Mouse (Mus musculus) MEL-GATA-1-ER (cell line): Measurements from ENCODE around the gene Hbb-bh1.
"Not testable (repeated sequence)": the region's sequence is repeated elsewhere in the genome, so short reads cannot be mapped to it uniquely, and the experiment has no call there.

Source experiments
- DNase-seq: peaks from one replicate; pipeline ENCODE4 v3.0.0-alpha.2; 2012; ENCODE audit warnings: low read depth; ENCODE audit errors: extremely low read depth

Gene Hbb-bh1

DNA sequence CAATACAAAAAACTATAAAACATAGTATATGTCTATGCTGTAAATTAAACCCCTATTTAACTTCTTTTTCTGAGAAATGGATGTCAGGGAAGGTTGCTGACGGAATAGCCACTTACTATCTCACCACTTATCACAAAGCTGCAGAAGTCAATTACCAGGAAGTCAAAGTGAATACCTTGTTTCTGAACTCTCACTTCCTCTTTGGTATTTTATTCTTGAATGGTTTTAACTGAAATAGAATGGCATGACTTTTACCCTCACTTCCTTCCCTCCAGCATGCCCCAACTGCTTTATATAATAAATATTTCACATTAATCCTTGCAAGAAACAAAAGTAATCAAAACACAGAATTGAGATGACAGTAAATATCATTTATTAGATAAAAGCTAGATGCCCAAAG is 30.8 kb downstream of the Hbb-bh1 start:
- no peak for DNase-seq

DNA sequence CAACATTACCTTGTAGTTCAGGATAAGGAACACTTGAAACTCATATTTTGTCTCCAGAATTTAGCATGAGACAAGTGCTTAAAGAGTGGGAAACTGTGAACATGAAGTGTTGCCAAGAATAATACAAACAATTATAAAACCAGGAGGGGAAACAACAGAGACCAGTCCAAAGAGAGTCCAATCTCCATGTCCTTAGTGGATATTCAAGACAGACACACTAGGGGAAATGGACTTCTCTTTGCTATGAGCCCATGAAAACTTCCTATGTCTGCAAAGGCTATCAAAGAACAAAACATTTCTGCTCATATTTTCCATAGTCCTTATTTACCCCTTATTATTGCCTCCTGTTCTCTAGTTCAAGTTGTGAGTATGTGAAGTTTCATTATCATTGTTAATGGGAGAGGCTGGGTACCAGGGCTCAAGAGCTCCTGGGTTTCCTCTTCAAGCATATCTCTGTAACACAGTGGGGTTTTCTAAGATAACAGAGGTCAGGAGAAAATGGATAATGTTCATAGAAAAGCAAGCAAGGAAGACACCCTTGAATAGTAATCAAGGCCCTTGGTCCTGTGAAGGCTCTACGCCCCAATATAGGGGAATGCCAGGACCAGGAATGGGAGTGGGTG is 31.6 kb downstream of the Hbb-bh1 start:
- peak; percentile 86 for DNase-seq

DNA sequence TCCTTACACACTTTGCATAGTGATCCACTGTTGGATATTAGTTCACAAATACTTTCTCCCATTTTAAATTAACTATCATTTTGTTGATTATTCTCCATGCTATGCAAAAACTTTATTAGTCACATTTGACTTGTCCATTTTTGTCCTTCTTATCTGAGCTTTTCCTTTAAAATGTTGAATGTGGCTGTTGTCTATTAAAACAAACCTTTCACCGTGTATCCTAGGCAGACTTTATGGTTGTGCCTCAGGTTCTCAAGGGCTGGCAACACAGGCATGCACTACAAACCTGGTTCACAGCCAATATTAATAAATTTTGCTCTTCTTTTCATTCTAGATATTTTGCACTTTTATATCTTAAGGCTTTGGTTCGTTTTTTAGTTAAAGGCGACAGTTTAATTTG is 32.2 kb downstream of the Hbb-bh1 start:
- DNase-seq: no peak

DNA sequence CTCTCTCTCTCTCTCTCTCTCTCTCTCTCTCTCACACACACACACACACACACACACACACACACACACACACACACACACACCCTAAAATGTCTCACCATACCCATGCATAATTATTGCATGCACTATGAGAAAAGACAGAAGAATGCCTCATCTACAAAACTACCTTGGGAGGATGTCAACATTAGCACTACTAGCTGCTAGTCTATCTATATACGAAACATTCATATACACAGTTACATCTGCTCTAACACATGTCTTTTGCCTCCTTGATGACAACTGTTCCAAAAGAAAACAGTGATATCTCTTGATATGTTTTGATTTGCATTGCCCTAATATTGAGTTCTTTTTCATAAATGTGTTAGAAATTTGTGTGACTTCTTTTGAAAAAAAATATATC is 32.7 kb downstream of the Hbb-bh1 start:
- DNase-seq: no peak

DNA sequence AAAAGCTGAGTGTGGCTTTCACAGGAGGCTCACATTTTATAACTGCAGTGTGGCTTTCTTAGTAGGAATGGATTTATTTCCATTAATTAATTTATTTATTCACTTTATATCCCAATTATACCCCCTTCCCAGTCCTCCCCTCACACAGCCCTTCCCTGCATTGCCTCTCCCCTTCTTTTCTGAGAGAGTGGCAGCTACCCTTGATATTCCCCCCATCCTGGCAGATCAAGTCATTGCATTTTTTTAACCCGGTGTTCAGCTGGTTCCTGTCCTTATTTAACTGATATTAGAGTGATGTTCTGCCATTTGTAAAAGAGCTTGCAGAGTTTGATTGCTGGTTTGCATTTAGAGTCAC is 33.2 kb downstream of the Hbb-bh1 start:
- DNase-seq: no peak

DNA sequence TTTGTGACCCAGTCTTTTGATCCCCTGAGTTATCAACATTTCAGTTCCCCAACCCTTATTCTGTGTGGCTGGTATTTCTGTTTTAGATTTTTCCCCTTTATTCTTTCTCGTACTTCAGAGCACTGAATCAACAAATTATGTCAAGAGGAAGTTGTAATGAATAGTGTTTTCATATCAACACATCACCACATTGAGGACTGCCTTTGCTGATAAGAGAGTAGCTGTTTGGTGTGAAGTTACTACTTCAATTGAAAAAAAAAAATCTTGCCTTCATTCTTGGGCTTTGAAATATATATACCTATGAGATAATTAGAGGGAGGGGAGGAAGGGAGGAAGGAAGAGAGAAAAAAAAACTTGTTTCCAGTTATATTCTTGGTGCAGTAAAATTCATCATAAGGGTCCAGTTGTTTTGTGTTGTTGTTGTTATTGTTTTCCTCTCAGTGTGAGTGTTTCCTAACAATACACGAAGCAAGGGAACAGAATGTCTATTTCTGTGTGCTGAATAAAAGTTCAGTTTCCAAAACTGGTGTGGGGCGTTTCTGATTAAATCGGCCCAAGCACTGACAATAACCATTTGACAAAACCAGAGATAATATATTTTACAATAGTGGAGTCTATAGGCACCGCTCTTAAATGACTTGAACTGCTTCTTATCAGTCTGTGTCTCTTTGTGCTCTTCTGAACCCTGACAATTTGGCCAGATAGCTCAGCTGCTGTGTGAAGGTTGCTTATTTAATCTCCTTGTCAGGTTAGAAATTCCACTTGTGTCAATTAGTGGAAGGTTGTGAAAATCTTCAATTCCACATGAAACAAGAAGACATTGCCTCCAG is 33.8 kb downstream of the Hbb-bh1 start:
- DNase-seq: peak; percentile 91

DNA sequence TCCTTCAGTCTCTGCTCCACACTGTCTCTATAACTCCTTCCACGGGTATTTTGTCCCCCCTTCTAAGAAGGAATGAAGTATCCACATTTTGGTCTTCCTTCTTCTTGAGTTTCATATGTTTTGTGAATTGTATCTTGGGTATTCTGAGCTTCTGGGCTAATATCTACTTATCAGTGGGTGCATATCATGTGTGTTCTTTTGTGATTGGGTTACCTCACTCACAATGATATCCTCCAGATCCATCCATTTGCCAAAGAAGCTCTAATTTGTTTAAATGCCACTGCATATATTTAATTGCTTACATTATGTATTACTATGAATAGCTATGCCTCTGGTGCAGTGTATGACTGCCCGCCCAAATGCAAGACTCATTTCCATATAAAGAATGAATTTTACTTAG is 34.8 kb downstream of the Hbb-bh1 start:
- DNase-seq: not testable (repeated sequence)

DNA sequence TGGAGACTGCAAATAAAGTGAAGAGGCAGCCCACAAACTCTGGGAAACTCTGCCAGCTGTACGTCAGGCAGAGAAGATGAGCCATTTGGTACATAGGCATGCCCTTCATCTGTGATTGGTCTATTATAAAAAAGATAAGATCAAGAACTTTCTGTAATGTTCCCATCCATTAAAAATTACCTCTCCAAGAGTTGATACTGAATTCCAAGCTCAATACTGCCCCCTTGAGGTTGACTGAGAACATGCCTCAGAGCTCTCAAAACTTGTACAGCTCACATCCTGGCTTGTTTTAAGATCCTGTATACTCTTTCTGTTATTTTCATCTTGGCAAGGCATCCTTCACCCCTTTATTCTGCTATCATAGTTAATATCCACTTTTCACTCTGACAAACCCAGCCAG is 36.1 kb downstream of the Hbb-bh1 start:
- DNase-seq: no peak

DNA sequence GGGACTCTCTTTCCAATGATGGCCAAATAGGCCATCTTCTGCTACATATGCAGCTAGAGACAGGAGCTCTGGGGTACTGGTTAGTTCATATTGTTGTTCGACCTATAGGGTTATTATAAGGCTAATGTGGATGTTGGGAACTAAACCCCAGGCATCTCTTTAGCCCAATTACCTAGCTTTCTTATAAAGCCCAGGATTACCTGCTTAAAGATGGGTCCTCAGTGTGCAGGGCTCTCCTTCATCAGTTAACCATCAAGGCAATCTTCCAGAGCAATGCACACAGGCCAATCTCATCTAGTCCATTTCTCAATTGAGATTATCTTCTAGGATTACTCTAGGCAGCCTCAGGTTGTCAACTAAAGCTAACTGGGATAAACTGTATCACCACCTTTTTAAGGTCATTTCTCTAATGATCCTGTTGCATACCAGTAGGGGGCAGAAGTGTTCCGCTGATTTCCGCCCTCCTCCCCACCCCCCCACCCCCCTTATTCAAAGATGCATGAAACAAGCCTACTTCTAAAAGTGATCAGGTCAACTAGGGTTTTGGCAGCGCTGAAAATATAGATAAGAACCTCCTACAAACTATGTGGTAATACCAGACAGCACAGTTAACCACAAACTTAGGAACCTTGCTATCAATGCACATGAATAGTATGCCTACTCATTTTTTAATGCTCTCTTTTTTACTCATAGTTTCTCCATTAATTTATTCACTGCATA is 50.1 kb downstream of the Hbb-bh1 start:
- peak; percentile 74 for DNase-seq

DNA sequence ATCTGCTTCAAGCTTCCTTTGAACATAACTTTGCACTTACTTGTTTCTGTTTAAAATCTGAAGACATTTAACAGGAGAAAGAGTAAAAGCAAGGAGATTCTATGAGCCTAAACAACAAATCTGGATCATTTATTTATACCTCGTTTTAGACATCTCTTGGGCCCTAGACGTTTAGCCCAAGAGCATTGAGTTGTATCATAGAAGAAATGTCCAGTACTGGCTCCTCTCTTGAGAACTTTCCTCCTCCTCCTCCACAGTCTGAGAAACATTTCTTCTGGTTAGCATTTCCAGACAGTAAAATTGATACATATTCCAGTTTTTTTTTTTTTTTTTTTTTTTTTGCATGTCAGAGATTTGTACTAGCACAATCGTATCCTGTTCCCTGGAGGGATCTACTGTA is 51.2 kb downstream of the Hbb-bh1 start, which contains the start of gene Olfr67:
Olfr67 (minus strand) TSS at position 101 of the 400 bp plus-strand sequence.
- DNase-seq: no peak
